Mouse (Mus musculus) bone marrow macrophage, adult 2 months (primary cell): Measurements from ENCODE around the gene Gm19426. TPM values are rescaled to one million over a fixed set of nuclear protein-coding genes. Genes with fewer than 3 reads are reported as not detected.

Source experiments
- H3K27ac ChIP-seq: 2 replicates; pipeline ENCODE4 v1.5.1; 2012; ENCODE audit warnings: low read depth, low read length; ENCODE audit not compliant: insufficient read depth
- H3K4me1 ChIP-seq: 2 replicates; pipeline ENCODE4 v1.6.1; 2012; ENCODE audit warnings: low read length; ENCODE audit not compliant: control insufficient read depth, insufficient read depth
- H3K4me3 ChIP-seq: 2 replicates; pipeline ENCODE4 v1.5.1; 2012; ENCODE audit warnings: mild to moderate bottlenecking, low read length, moderate library complexity; ENCODE audit not compliant: insufficient read depth
- CTCF ChIP-seq: IDR thresholded peaks from 2 replicates; pipeline ENCODE4 v1.5.1; 2012; ENCODE audit warnings: low read depth, mild to moderate bottlenecking, low read length, moderate library complexity
- POLR2A ChIP-seq: IDR thresholded peaks from 2 replicates; pipeline ENCODE4 v1.6.1; 2012; ENCODE audit warnings: mild to moderate bottlenecking, low read depth, low read length, borderline replicate concordance
- polyA plus RNA-seq: library from polyadenylated mRNA; stranded (reverse); fragments of >200 nt; gene quantifications from 2 replicates; pipeline ENCODE4 v1.2.4, GENCODE M21; 2012; ENCODE audit not compliant: missing spikeins, insufficient read depth, insufficient read length

The Gm19426 gene
- polyA plus RNA-seq, 1 experiment = not detected

DNA sequence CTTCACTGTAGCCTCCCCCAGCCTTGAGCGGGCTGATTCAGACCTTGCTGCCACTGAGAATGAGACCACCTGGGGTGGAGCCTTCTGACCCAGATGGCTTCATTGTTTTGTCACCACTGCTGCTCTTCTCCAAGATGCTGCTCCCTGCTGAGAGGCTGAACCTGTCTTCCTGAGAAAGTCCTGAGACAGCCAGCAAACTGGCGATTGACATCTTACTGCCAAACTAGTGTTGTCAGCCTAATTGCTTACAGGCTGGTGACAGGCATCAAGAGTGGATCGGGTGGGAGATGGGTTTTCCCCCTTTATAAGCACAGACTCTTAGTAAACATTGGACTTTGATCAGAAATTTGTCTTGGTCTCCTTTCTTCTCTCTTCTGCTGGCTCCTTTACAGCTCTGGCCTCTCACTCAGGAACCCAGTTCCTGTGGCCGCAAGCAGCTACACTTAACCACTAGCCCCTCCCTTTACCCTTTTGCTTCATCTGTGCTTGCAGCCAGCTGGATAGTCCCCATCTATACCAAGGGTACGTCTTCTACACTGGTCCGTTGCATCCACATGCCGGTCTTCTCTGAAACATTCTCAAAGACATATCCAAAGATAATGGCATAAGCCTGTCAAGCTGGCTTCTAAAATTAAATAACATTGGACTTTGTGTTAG, 13.7 kb upstream of the Gm19426 start:
- TF ChIP-seq CTCF (no peak), POLR2A (no peak)
- H3K4me3 ChIP-seq = no peak overlapping the region
- H3K27ac ChIP-seq = no peak overlapping the region
- H3K4me1 ChIP-seq = no peaks in the 10 kb centered on the region

DNA sequence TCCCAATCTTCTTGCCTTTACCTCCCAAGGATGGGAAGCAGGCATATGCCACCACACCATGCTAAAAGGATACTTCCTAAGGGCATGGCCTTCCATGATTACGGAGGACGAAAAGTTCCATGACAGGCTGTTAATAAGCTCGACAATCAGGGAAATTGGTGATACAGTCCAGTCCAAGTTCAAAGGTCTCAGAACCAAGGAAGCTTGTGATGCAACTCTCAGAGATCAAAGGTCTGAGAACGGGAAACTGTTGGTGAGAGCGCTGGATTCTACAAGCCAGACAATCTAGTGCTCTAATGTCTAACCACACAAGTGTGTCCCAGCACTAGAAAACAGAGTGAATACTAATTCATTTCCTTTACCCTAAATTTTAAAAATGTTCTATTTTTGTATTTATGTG, 12.8 kb upstream of the Gm19426 start:
- H3K27ac ChIP-seq = no peak overlapping the region
- H3K4me1 ChIP-seq = no peaks in the 10 kb centered on the region
- H3K4me3 ChIP-seq = no peak overlapping the region
- TF ChIP-seq POLR2A (no peak), CTCF (no peak)

DNA sequence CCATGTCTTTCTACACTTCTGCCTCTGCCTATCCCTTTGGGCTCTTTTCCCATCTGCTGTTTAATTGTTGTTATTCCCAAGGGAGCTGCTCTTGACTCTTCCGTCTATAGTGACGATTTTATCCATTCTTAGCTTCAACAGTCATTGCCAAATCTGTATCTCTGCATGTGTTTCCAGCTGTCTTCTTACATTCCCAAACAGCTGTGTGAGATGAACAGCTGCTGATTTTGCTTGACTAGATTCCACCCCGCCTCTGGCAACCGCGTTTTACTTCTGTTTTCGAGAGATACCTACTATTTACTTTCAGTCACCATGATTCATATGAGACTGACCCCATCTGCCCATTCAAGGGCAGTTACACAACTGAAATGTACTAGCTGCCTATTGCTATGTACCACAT, 6.7 kb upstream of the Gm19426 start:
- TF ChIP-seq CTCF = no peak
- TF ChIP-seq POLR2A = no peak
- no peak overlapping the region for H3K4me3 ChIP-seq
- no peak overlapping the region for H3K27ac ChIP-seq
- H3K4me1 ChIP-seq = no peaks in the 10 kb centered on the region

DNA sequence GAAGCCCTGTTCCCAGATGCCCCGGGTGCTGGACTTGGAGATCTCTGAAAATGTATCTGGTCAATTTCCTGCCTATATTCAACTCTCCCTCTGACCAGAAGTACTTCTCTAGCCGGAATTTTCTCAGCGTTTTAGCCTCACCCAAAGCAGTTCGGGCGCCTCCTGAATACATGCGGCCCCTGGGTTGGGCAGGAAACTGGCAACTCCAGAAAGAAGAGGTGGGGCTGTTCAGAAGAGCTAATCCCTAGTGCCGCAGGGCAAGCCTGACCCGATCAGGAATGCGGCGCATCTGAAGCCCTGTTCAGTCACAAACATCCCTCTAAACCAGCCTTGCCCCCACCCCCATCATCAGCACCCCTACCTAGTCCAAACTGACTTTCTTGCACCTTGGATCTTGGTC, 671 bp upstream of the Gm19426 start:
- no peak overlapping the region for H3K27ac ChIP-seq
- peaks cover 6% of the 10 kb centered on the region for H3K4me1 ChIP-seq
- no peak for TF ChIP-seq CTCF
- no peak overlapping the region for H3K4me3 ChIP-seq

DNA sequence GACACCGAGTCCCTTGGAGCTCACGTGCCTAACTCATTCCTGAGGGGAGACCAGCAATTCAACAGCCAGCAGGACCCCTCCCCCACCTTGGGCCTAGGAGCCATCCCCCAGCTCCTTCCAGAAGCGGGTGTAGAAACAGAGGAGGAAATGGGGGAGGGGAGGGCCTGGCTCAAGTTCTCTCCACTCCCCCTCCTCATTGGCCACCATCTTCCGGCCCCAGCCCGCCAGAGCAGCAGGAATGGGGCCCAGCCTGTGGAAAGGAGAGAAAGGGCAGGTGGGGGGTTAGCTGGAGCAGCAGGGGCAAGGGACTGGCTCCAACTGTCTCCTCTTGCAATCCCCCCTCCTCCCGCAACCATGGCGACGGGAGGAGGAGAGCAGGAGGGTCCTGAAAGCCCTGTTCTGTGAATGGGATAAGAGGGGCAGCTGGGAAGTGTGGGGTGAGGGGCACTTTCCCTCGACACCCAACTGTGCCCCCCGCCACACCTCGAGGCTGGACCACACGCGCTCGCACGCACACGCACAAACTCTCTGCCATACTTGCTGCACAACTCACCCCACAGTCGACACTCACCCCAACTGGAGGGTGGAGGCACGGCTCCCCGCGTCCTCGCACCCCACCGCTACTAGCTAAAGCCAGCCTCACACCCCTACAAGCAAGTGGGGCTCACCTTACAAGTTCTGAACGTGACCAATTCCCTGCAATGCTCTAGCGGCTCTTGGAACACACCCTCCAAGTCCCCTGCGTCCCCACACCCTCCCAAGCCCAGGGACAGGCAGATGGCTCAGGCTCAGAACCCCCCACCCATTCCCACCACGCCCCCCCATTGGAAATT, 788 bp downstream of the Gm19426 start:
- TF ChIP-seq CTCF (no peak), POLR2A (no peak)
- Histone ChIP-seq H3K27ac (no peak overlapping the region), H3K4me1 (peaks cover 8% of the 10 kb centered on the region), H3K4me3 (peak overlapping the region; percentile 60)

DNA sequence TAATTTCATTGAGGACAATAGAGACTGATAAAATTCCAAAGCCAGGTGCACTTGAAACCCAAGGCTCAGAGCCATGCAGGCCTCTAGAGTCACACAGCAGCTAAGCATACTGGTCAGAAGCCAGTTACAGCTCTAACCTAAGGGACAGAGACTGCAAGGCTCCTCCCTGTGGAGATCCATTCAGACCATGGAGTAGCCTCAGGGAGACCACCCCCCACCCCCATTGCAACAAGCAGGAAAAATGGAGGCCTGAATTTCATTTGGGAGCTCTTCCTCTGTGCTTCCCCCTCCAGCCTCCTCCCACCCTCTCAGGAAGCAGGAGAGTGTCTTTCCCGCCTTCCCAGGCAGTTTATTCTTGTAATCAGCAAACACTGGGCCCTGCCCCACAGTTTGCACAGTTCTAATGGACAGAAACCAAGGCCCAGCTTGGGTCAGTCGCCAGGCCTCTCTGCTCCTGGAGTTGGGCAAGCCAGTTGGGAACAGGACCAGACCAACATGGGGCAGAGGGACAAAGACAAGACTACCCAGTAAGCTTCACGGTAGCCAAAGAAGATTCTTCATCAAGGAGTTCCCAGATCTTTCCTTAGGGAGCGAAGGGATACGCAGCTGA, 1.5 kb downstream of the Gm19426 start:
- Histone ChIP-seq H3K27ac (no peak overlapping the region), H3K4me3 (no peak overlapping the region)
- TF ChIP-seq CTCF (no peak), POLR2A (no peak)

DNA sequence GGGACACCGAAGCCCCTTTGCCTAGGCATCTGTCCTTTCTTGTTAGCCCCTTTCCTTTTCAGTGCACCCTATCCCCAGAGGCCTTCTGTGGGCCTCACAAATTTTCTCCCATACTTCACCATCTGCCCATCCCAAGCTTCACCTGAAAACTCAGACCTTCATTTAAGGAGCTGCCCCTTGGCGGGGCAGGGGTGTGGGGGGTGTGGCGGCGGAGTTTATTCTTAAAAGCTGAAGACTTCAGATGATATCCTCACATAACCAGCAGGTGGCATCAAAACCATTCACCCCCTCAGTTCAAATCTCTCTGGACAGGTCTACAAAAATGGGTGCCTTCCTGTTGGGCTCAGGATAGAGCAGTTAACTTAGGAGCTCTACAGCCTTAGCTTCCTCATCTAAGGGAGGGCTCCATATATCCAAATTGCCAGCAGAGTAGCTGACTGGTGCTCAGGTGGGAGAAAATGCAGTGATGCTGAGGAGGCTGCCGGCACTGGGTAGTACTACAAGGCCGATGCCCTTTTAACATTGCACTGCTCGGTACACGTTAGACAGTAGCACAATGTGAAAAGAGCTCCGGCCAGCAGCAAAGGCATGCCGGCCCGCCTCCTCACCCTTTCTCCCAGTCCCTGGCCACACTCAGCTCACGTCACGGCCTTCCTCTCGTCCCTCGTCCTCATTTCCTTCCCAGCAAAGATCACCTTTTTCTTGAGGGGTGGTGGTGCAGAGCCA, 2.7 kb downstream of the Gm19426 start:
- H3K4me1 ChIP-seq = peaks cover 8% of the 10 kb centered on the region
- no peak for TF ChIP-seq POLR2A
- TF ChIP-seq CTCF = no peak
- H3K27ac ChIP-seq = no peak overlapping the region
- no peak overlapping the region for H3K4me3 ChIP-seq

More for the DNA sequence above, 1.5 kb downstream of the Gm19426 start:
- H3K4me1 ChIP-seq = peaks cover 8% of the 10 kb centered on the region

DNA sequence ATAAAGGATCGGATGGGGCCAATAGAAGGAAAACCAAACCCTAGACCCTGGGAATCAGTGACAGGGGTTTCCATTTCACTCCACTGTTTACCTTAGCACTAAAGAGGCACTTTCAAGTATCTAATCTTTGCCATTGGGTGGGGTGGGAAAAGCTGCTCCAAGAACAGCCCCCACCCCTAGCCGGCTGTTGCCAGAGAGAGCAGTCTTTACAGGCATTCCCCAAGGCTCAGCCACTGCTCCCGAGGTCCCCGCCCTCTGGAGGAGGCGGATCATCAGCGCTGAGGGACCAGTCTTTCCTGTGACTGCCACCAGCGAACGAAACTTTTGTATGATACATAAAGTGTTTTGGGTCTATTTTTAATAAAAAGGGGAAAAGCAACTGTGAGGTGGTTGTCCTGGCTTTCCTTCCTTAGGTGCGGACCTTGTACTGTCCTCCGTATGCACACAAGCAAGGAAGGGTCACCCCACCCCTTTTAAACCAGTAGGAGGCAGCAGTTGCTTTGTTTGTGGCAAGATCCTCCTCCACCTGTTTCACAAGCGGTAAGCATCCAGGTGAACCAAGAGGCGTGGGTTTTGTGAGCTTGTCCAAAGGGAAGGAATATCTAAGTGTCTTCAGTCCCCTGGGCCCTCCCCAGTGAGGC, 5.1 kb downstream of the Gm19426 start:
- Histone ChIP-seq H3K27ac (no peak overlapping the region), H3K4me1 (peaks cover 18% of the 10 kb centered on the region), H3K4me3 (no peak overlapping the region)
- no peak for TF ChIP-seq CTCF
- TF ChIP-seq POLR2A = no peak

DNA sequence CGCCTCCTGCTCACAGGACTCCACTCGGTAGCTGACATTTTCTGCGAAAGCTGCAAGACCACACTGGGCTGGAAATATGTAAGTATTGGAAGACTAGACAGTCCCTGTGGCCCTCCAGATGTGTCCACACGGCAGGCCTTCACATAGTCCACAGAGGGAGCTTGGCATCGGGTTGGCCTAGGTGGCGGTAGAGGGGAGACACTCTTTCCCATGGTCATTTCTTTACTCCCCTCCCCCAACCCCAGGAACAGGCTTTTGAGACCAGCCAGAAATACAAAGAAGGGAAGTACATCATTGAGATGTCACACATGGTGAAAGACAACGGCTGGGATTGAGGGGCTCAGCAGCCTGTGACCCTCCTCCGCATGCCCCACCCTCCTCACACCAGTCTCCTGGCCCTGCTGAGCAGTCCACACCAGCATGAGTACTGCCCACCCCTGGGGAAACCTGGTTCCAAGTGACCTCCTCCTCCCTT, 6.0 kb downstream of the Gm19426 start:
- Histone ChIP-seq H3K4me3 (no peak overlapping the region), H3K4me1 (peaks cover 20% of the 10 kb centered on the region), H3K27ac (no peak overlapping the region)
- TF ChIP-seq POLR2A (no peak), CTCF (no peak)
